Mouse (Mus musculus): Measurements from ENCODE around the gene Ces1d. TPM values are rescaled to one million over a fixed set of nuclear protein-coding genes. Genes with fewer than 3 reads are reported as not detected.

Ces1d gene
- polyA plus RNA-seq, 1 experiment from 2014 or later, result 0.22 TPM

GRCm38 (mm10) chr8:93171846-93172590 is 25.6 kb downstream of the Ces1d start:
- Histone ChIP-seq H3K27me3 (replicated peaks; ENCODE audit: control insufficient read depth, insufficient read depth, low read length) (no peaks in the 10 kb centered on the region), H3K9me3 (ENCODE audit: control insufficient read depth, low read length) (no peaks in the 10 kb centered on the region), H3K4me3 (replicated peaks; ENCODE audit: low read length) (no peak overlapping the region), H3K36me3 (ENCODE audit: control insufficient read depth, insufficient read depth) (no peaks in the 10 kb centered on the region), H3K27ac (ENCODE audit: low read length) (no peak overlapping the region), H3K4me1 (replicated peaks; ENCODE audit: control insufficient read depth, insufficient read depth, low read length) (no peaks in the 10 kb centered on the region), H3K9ac (replicated peaks; ENCODE audit: low read depth, low read length) (no peak overlapping the region), H3K4me2 (ENCODE audit: low read length) (no peak overlapping the region)
- ATAC-seq, result no peak
- 41% methylated on average over 1 of the region's 1 CpGs for WGBS

DNA sequence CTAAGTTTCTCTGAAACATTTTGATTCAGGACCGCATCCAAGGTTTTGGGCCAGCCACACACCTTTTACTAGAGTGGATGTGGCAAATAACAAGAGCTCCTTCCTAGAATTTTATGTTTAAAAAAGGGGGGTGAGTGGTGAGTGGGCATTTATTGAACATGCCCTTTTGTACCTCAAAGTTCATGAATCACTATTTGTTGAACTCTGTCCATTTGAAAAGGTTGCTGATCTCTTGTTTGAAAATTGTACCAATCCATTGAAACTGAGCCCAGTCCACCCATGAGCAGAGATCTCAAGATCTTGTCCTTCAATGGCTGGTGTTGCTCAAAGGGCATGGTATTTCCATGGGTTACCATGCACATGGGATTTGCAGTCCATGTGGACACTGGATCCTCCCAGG is 34.3 kb downstream of the Ces1d start:
- no peak overlapping the region for H3K4me3 ChIP-seq (replicated peaks; ENCODE audit: low read length)
- H3K4me2 ChIP-seq (ENCODE audit: low read length), result no peak overlapping the region
- WGBS, result 89% methylated on average over 1 of the region's 1 CpGs
- no peak overlapping the region for H3K27ac ChIP-seq (ENCODE audit: low read length)
- no peaks in the 10 kb centered on the region for H3K36me3 ChIP-seq (ENCODE audit: control insufficient read depth, insufficient read depth)
- no peak overlapping the region for H3K9ac ChIP-seq (replicated peaks; ENCODE audit: low read depth, low read length)
- no peak for ATAC-seq
- H3K9me3 ChIP-seq (ENCODE audit: control insufficient read depth, low read length), result no peaks in the 10 kb centered on the region
- H3K27me3 ChIP-seq (replicated peaks; ENCODE audit: control insufficient read depth, insufficient read depth, low read length), result no peaks in the 10 kb centered on the region
- no peaks in the 10 kb centered on the region for H3K4me1 ChIP-seq (replicated peaks; ENCODE audit: control insufficient read depth, insufficient read depth, low read length)

GRCm38 (mm10) chr8:93151401-93151800 is 46.2 kb downstream of the Ces1d start:
- no peak overlapping the region for H3K9ac ChIP-seq (replicated peaks; ENCODE audit: low read depth, low read length)
- H3K4me1 ChIP-seq (replicated peaks; ENCODE audit: control insufficient read depth, insufficient read depth, low read length), result no peaks in the 10 kb centered on the region
- ATAC-seq, result no peak
- H3K27ac ChIP-seq (ENCODE audit: low read length), result no peak overlapping the region
- 96% methylated on average over 1 of the region's 1 CpGs for WGBS
- no peak overlapping the region for H3K4me3 ChIP-seq (replicated peaks; ENCODE audit: low read length)
- no peaks in the 10 kb centered on the region for H3K27me3 ChIP-seq (replicated peaks; ENCODE audit: control insufficient read depth, insufficient read depth, low read length)
- no peak overlapping the region for H3K4me2 ChIP-seq (ENCODE audit: low read length)
- H3K9me3 ChIP-seq (ENCODE audit: control insufficient read depth, low read length), result no peaks in the 10 kb centered on the region
- H3K36me3 ChIP-seq (ENCODE audit: control insufficient read depth, insufficient read depth), result no peaks in the 10 kb centered on the region

DNA sequence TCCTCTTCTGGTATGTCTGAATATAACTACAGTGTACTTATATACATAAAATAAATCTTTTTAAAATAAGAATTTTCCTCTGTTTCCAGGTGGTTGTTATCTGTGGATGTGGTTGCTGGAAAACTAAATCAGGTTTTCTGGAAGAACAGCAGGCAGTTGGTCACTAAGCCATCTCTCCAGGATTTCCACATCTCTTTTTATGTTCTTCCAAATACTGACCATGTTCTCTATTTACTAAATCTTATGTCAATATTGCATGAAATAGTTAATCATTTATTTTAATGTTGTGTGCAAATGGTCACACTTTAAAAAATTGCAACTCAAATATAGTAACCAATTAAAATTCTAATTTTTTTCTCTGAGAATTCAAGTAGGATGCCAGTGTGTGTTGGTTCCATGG is 50.3 kb downstream of the Ces1d start:
- Histone ChIP-seq H3K9ac (replicated peaks; ENCODE audit: low read depth, low read length) (no peak overlapping the region), H3K27ac (ENCODE audit: low read length) (no peak overlapping the region), H3K9me3 (ENCODE audit: control insufficient read depth, low read length) (no peaks in the 10 kb centered on the region)

DNA sequence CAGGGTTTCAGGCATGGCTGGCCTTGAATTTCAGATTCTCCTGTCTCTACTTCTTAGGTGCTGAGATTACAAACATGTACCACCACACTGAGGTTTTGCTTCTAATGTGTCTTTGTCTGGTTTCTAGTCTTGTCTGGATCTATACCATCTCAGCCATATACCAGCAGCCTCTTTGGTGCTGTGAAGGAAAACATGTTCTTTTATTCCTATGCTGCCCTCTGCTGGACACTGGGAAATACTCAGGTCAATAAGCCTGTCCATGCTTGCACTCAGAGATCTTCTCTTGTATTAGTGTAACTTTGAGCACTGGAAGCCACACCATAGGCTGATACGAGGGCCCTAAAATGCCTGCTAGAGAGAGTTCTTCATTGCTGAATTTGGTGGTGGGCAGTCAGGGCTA is 56.9 kb downstream of the Ces1d start:
- no peak overlapping the region for H3K4me3 ChIP-seq (replicated peaks; ENCODE audit: low read length)
- H3K36me3 ChIP-seq (ENCODE audit: control insufficient read depth, insufficient read depth), result no peaks in the 10 kb centered on the region
- 52% methylated on average over 1 of the region's 1 CpGs for WGBS
- no peak overlapping the region for H3K4me2 ChIP-seq (ENCODE audit: low read length)
- no peak overlapping the region for H3K9ac ChIP-seq (replicated peaks; ENCODE audit: low read depth, low read length)
- ATAC-seq, result no peak
- no peaks in the 10 kb centered on the region for H3K27me3 ChIP-seq (replicated peaks; ENCODE audit: control insufficient read depth, insufficient read depth, low read length)
- H3K27ac ChIP-seq (ENCODE audit: low read length), result no peak overlapping the region
- no peaks in the 10 kb centered on the region for H3K9me3 ChIP-seq (ENCODE audit: control insufficient read depth, low read length)
- H3K4me1 ChIP-seq (replicated peaks; ENCODE audit: control insufficient read depth, insufficient read depth, low read length), result no peaks in the 10 kb centered on the region

More for the DNA sequence above, 50.3 kb downstream of the Ces1d start:
- Histone ChIP-seq H3K27me3 (replicated peaks; ENCODE audit: control insufficient read depth, insufficient read depth, low read length) (no peaks in the 10 kb centered on the region), H3K4me2 (ENCODE audit: low read length) (no peak overlapping the region), H3K4me1 (replicated peaks; ENCODE audit: control insufficient read depth, insufficient read depth, low read length) (no peaks in the 10 kb centered on the region), H3K36me3 (ENCODE audit: control insufficient read depth, insufficient read depth) (no peaks in the 10 kb centered on the region), H3K4me3 (replicated peaks; ENCODE audit: low read length) (no peak overlapping the region)
- ATAC-seq, result no peak

- H3K9me3 ChIP-seq (ENCODE audit: control insufficient read depth, low read length), result no peaks in the 10 kb centered on the region
- H3K27ac ChIP-seq (ENCODE audit: low read length), result no peak overlapping the region
- H3K4me1 ChIP-seq (replicated peaks; ENCODE audit: control insufficient read depth, insufficient read depth, low read length), result no peaks in the 10 kb centered on the region
- no peaks in the 10 kb centered on the region for H3K27me3 ChIP-seq (replicated peaks; ENCODE audit: control insufficient read depth, insufficient read depth, low read length)
- no peak overlapping the region for H3K9ac ChIP-seq (replicated peaks; ENCODE audit: low read depth, low read length)
- H3K36me3 ChIP-seq (ENCODE audit: control insufficient read depth, insufficient read depth), result no peaks in the 10 kb centered on the region
- ATAC-seq, result no peak
- H3K4me2 ChIP-seq (ENCODE audit: low read length), result no peak overlapping the region
- WGBS, result 89% methylated on average over 2 of the region's 2 CpGs
- no peak overlapping the region for H3K4me3 ChIP-seq (replicated peaks; ENCODE audit: low read length)
These were observed 65.4 kb downstream of the Ces1d start for GRCm38 (mm10) chr8:93132196-93132595.

DNA sequence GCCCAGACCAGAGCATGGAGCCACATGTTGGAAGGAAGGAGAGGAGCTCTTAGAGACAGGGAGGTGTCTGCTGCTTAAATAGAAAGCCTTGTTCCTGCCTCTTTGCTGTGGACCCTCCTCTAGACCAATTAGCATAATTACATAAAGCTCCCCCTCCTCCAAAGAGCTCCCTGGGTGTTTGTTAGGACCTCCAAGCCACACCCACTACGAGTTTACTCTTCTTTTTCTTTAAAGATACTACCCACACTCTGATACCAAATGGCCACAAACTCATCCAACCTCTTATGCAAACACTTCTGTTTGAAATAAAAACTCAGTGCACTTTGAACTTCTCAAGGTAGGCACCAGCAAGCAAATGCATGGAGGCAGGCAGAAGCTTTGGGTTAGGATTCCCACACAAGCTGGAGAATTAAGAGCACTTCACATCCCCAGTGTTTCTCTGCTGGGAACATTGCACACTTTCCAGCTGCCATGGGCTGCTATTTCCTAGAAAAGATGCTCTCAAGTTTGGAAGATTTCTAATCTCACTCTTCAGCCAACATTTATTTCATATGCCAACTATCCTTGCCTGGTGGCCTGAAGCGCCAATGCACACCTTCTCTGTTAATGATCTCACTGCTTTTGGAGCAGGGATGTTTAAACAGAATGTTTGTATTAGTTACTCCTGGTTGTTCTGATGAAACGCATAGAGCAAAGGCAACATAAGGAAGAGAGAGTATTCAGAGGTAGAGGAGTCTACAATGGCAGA is 66.2 kb downstream of the Ces1d start, which contains the start of gene Ces1c:
Ces1c (minus strand) TSS at position 51 of the 748 bp plus-strand sequence.
- WGBS, result 81% methylated on average over 3 of the region's 3 CpGs
- ATAC-seq, result no peak
- H3K36me3 ChIP-seq (ENCODE audit: control insufficient read depth, insufficient read depth), result no peaks in the 10 kb centered on the region

DNA sequence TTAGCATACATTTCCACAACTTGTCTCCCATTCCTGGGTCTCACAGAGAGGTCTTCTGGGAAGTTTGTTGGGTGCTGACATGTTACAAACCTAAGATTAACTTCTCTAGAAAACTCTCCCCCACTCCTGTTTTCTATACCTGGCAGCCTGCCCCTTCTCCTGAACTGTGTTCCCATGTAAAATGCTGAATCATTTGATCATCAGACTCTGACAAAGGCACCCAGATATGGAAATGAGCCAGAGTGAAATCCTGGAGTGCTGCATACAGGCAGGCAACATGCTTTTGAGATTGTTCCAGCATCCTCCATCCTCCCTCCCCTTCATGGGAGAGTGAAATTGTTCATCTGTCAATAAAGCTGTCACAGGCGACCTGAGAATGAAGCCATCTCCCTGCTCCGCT is 71.2 kb downstream of the Ces1d start:
- Histone ChIP-seq H3K27ac (ENCODE audit: low read length) (no peak overlapping the region), H3K4me3 (replicated peaks; ENCODE audit: low read length) (no peak overlapping the region), H3K4me2 (ENCODE audit: low read length) (no peak overlapping the region), H3K4me1 (replicated peaks; ENCODE audit: control insufficient read depth, insufficient read depth, low read length) (no peaks in the 10 kb centered on the region), H3K9ac (replicated peaks; ENCODE audit: low read depth, low read length) (no peak overlapping the region), H3K36me3 (ENCODE audit: control insufficient read depth, insufficient read depth) (no peaks in the 10 kb centered on the region), H3K27me3 (replicated peaks; ENCODE audit: control insufficient read depth, insufficient read depth, low read length) (no peaks in the 10 kb centered on the region), H3K9me3 (ENCODE audit: control insufficient read depth, low read length) (no peaks in the 10 kb centered on the region)
- WGBS, result 74% methylated on average over 2 of the region's 2 CpGs
- ATAC-seq, result no peak

More for the DNA sequence above, 66.2 kb downstream of the Ces1d start, which contains the start of gene Ces1c:
- H3K4me3 ChIP-seq (replicated peaks; ENCODE audit: low read length), result no peak within 1 kb of the TSS
- no peaks in the 10 kb centered on the region for H3K9me3 ChIP-seq (ENCODE audit: control insufficient read depth, low read length)
- H3K4me2 ChIP-seq (ENCODE audit: low read length), result no peak within 1 kb of the TSS
- no peaks in the 10 kb centered on the region for H3K4me1 ChIP-seq (replicated peaks; ENCODE audit: control insufficient read depth, insufficient read depth, low read length)
- no peaks in the 10 kb centered on the region for H3K27me3 ChIP-seq (replicated peaks; ENCODE audit: control insufficient read depth, insufficient read depth, low read length)
- H3K9ac ChIP-seq (replicated peaks; ENCODE audit: low read depth, low read length), result no peak within 1 kb of the TSS
- no peak within 1 kb of the TSS for H3K27ac ChIP-seq (ENCODE audit: low read length)

DNA sequence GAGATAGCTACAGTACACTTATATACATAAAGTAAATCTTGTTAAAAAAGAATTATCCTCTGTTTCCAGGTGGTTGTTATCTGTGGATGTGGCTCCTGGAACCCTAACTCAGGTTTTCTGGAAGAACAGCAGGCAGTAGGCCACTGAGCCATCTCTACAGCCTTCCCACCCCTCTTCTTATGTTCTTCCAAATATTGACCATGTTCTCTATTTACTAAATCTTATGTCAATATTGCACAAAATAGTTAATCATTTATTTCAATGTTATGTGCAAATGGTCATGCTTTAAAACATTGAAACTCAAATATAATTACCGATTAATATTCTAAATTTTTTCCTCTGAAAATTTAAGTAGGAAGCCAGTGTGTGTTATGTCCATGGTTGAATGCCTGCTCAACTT is 75.6 kb downstream of the Ces1d start:
- H3K27ac ChIP-seq (ENCODE audit: low read length), result no peak overlapping the region
- WGBS, result 97% methylated on average over 1 of the region's 1 CpGs
- H3K36me3 ChIP-seq (ENCODE audit: control insufficient read depth, insufficient read depth), result no peaks in the 10 kb centered on the region
- H3K27me3 ChIP-seq (replicated peaks; ENCODE audit: control insufficient read depth, insufficient read depth, low read length), result no peaks in the 10 kb centered on the region
- no peak for ATAC-seq
- H3K4me2 ChIP-seq (ENCODE audit: low read length), result no peak overlapping the region
- H3K4me1 ChIP-seq (replicated peaks; ENCODE audit: control insufficient read depth, insufficient read depth, low read length), result no peaks in the 10 kb centered on the region
- no peak overlapping the region for H3K4me3 ChIP-seq (replicated peaks; ENCODE audit: low read length)
- no peaks in the 10 kb centered on the region for H3K9me3 ChIP-seq (ENCODE audit: control insufficient read depth, low read length)
- H3K9ac ChIP-seq (replicated peaks; ENCODE audit: low read depth, low read length), result no peak overlapping the region

Measured in forebrain, embryonic 16.5 days (tissue).